Mouse (Mus musculus): ENCODE measurements around the gene Tarm1.

Gene Tarm1

DNA sequence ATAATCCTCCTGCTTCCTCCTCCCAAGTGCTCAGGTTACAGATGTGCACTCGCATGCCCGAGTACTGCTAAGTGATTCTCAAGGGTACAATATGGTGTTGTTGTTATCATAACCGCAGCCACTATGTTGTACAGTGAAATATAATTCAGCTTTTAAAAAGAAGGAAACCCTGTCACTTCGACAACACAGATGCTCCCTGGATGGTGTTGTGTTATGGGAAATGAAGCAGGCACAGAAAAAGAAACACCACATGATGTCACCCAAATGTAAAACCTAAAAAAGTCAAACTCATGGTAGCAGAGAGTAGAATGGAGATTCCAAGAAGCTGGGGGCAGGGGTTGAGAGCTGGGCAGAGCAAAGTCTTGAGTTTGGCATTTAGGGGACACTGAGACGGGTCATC is 51.8 kb downstream of the Tarm1 start:
- TF ChIP-seq GATA4 (IDR thresholded peaks at IDR 0.05; ENCODE audit: insufficient replicate concordance, low read length), result no peak

DNA sequence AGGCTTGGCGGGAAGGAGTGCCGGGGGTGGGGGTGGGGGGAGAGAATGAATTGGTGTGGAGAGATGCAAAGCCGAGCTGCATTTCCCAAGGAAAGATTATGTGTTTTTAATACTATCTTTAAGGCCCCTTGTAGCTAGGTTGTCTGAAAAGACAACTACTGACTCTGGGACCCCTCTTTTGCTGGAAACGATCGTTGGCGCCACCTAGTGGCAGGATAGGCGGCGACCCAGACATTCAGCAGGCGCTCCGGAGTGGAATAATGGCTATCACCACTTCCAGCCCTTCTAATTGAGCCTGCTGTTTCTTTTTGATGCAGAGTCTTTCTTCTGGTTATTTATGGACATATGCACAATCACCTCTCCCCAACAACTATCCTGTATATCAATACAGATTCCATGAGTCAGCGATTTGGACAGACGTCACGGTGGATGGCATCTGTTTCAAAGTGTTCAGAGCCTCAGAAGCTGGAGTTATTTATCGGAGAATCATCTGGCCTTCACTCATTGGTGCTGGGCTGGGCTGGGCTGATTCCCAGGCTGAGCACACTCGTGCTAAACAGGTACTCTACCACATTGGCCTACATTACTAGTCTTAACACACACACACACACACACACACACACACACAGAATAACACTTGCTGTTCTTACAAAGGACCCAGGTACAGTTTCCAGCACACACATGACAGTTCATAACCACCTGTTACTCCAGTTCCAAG is 53.5 kb downstream of the Tarm1 start:
- TF ChIP-seq GATA4 (IDR thresholded peaks at IDR 0.05; ENCODE audit: insufficient replicate concordance, low read length), result no peak

DNA sequence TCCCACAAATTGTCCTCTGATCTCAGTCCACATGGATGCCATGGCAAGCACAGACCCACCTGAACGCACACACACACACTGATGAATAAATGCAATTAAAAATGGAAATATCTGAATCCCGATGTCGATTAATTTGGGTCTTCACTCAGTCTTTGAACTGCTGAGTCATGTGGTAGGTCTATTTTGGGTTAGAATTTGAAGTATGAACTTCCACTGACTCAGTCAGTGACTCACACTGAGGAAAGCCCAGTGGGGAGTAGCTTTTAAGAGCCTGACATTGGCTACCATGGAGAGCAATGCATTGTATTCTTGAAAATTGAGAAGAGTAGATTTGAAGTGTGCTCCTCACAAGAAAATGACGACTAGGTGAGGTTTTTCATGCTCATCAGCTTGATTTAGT is 55.4 kb downstream of the Tarm1 start:
- TF ChIP-seq GATA4 (IDR thresholded peaks at IDR 0.05; ENCODE audit: insufficient replicate concordance, low read length), result no peak

DNA sequence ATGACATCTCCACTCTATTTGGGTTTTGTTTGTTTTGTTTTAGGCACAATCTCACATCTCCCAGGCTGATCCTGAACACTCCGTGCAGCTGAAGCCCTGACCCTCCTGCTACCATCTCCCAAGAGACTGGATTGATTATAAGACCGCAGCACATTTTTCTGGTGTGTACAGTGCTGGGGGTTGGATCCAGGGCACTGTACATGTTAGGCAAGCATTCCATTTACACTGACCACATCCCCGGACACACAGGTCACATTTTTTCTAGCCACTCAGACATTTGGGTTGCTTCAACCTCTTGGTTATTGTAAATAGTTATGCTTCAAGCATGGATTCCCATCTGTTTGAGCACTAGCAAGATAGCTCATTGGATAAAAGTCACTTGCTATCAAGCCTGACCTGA is 55.8 kb downstream of the Tarm1 start:
- TF ChIP-seq GATA4 (IDR thresholded peaks at IDR 0.05; ENCODE audit: insufficient replicate concordance, low read length), result no peak

DNA sequence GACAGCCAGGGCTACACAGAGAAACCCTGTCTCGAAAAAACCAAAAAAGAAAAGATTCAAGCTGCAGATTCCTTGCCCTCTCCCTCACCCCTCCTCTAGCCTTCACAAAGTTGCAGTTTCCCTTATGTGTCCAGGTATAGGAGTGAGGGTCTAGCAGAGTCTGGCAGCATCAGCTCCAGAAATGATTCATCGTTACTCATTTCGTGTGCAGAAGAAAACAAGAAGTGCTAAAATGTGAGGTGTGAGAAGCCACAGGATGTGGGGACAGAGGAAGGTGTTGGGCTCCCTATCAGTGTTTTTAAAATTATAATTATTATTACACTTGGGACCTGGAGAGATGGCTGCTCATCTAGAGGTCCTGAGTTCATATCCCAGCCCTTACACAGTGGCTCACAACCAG is 57.7 kb downstream of the Tarm1 start:
- TF ChIP-seq GATA4 (IDR thresholded peaks at IDR 0.05; ENCODE audit: insufficient replicate concordance, low read length), result no peak

DNA sequence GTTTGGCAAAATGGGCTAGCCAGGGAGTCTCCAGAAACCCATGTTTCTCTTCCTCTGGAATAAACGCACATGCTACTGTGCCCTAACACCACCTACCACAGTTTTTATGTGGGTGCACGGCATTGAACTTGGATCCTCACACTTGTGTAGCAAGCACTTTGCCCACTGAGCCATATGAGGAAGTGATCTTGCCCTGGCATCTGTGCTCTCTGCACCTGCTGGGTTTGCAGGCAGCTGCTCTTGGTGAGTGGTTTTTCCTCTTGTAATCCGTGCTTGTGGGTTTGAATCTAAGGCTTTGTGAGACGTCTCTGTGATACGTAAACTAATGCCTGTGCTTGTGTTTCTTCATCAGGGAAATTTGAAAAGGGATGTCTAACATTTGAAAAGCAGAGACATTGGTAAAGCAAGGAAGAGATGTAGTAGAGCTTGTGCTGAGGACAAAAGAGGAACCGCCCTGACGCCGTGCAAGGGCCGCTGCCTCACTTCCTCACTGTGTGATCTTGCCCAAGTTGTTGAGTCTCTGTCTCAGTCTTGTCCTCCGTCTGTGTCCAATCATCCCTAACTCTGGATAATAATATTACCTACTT is 59.9 kb downstream of the Tarm1 start:
- no peak for TF ChIP-seq GATA4 (IDR thresholded peaks at IDR 0.05; ENCODE audit: insufficient replicate concordance, low read length)

DNA sequence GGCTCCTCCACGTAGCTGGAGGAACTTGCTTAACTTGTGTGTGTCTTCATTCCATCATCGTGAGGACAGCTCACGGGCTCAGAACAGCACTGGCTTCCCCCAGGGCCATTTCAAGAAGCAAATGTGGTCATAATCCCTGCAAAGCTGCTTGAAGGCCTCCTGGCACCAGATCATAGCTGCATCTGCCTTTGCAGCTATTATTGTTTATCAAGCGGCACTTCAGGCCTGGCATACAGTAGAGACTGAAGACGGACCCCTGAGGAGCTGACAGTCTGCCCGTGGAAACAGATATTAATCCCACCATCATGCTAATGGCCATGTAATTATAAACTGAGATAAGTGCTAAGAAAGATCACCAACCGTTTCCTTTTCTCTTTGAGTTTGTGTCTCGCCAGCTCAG is 61.9 kb downstream of the Tarm1 start:
- TF ChIP-seq GATA4 (IDR thresholded peaks at IDR 0.05; ENCODE audit: insufficient replicate concordance, low read length), result no peak

DNA sequence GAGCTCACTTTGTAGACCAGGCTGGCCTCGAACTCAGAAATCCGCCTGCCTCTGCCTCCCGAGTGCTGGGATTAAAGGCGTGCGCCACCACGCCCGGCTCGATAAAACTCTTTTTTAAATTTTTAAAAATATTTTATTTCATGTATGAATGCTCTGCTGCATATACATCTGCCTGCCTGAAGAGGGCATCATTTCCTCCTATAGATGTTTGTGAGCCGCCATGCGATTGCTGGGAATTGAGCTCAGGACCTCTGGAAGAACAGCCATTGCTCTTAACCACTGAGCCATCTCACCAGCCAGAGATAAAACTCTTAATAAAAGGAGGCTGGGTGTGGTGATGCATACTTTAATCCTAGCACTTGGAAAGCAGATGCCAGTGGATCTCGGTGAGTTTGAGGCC is 62.4 kb downstream of the Tarm1 start:
- TF ChIP-seq GATA4 (IDR thresholded peaks at IDR 0.05; ENCODE audit: insufficient replicate concordance, low read length), result no peak

DNA sequence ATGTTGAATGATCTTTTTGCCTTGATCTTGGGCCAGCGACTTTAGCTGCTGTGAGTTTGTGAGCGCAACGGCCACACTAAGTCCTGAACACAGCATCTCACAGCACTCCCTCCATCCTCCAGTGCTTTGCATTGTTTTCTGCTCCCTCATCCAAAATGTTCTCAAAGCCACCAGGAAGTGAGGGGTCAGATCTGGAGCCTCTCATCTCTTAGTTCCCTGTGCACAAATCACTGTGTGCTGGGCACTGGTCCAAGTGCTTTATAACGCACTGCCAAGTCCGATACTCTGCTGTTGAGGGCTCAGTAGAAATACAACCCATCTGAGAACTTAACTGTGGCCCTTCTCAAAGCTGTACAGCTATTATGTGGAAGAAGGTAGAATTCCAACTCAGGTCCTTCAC is 64.5 kb downstream of the Tarm1 start:
- TF ChIP-seq GATA4 (IDR thresholded peaks at IDR 0.05; ENCODE audit: insufficient replicate concordance, low read length), result no peak
